Mouse (Mus musculus) kidney, postnatal 0 days (tissue): Measurements from ENCODE around the gene Lmtk3. TPM values are rescaled to one million over a fixed set of nuclear protein-coding genes. Genes with fewer than 3 reads are reported as not detected.

Experiments used
- ATAC-seq: fragments of 200-750 bp; cut with Nextera tagmentation; replicated peaks from 2 replicates; pipeline ENCODE4 v1.8.0; 2017; ENCODE audit warnings: low read depth, moderate number of reproducible peaks, moderate TSS enrichment, moderate library complexity; ENCODE audit not compliant: low FRiP score
- DNase-seq: peaks from one replicate; pipeline ENCODE4 v3.0.0-alpha.2; 2016; ENCODE audit warnings: low spot score
- H3K27ac ChIP-seq: fragments of 300-500 bp; sonication (generic); 2 replicates; pipeline ENCODE4 v1.5.1; 2014; ENCODE audit warnings: mild to moderate bottlenecking
- H3K27me3 ChIP-seq: fragments of 300-500 bp; sonication (generic); 2 replicates; pipeline ENCODE4 v1.6.1; 2014; ENCODE audit warnings: low read length, mixed read lengths; ENCODE audit not compliant: insufficient read depth
- H3K36me3 ChIP-seq: fragments of 300-500 bp; sonication (generic); 2 replicates; pipeline ENCODE4 v1.6.1; 2014; ENCODE audit warnings: low read length, mixed read lengths; ENCODE audit not compliant: insufficient read depth
- H3K4me1 ChIP-seq: fragments of 300-500 bp; sonication (generic); replicated peaks from 2 replicates; pipeline ENCODE4 v1.6.1; 2014; ENCODE audit warnings: antibody characterized with exemption, low read length, mixed read lengths; ENCODE audit not compliant: insufficient read depth
- H3K4me2 ChIP-seq: fragments of 300-500 bp; sonication (generic); 2 replicates; pipeline ENCODE4 v1.6.1; 2014; ENCODE audit warnings: mild to moderate bottlenecking, low read length, moderate library complexity, mixed read lengths
- H3K4me3 ChIP-seq: fragments of 300-500 bp; sonication (generic); replicated peaks from 2 replicates; pipeline ENCODE4 v1.5.1; 2014; ENCODE audit warnings: low read depth, low read length
- H3K9ac ChIP-seq: fragments of 300-500 bp; sonication (generic); 2 replicates; pipeline ENCODE4 v1.6.1; 2014; ENCODE audit warnings: low read depth, low read length
- H3K9me3 ChIP-seq: fragments of 300-500 bp; sonication (generic); replicated peaks from 2 replicates; pipeline ENCODE4 v1.6.1; 2016; ENCODE audit warnings: low read length, inconsistent platforms, mixed read lengths
- CTCF ChIP-seq: IDR thresholded peaks from 2 replicates; pipeline ENCODE4 v1.5.1; 2016; ENCODE audit warnings: antibody characterized with exemption, low read depth, mild to moderate bottlenecking, moderate library complexity
- WGBS: fragments of 180-500 bp; shearing (Covaris S2); extraction: QIAGEN DNeasy Blood & Tissue Kit; methylation state at CpG from one replicate; pipeline ENCODE4 v1.1.7; 2014; 5-methylcytosine and 5-hydroxymethylcytosine counted together
- polyA plus RNA-seq: library from polyadenylated mRNA; unstranded; fragments of >200 nt; fragmentation: Nextera tagmentation; extraction: Ambion mirVana; gene quantifications from 2 replicates; pipeline ENCODE4 v1.2.1, GENCODE M21; 2015

Lmtk3 gene
- polyA plus RNA-seq, 1 experiment from 2014 or later, result 0.91 TPM

GRCm38 (mm10) chr7:45744387-45744786 is 39.2 kb upstream of the Lmtk3 start:
- peak; percentile 83 for ATAC-seq
- WGBS, result 33% methylated on average over 2 of the region's 2 CpGs
- no peak overlapping the region for H3K4me3 ChIP-seq

DNA sequence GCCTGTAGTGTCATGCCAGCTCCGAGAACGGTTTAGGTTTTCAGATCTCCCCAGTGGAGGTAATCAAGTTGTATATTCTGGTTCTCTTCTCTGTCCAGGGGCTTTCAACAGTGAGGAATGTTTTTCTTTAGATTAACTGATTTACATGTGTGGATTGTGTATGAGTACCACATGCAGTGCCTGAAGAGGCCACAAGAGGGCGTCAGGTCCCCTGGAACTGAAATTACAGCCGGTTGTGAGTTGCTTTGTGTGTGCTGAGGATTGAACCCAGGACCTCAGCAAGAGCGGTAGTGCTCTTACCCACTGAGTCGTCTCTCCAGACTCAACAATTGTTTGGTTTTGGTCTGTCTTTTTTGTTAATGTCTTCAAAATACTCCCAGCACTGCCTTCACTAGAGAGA is 37.0 kb upstream of the Lmtk3 start:
- no peaks in the 10 kb centered on the region for H3K9me3 ChIP-seq
- no peak for ATAC-seq
- H3K4me3 ChIP-seq, result no peak overlapping the region
- H3K27me3 ChIP-seq, result no peaks in the 10 kb centered on the region
- DNase-seq, result no peak
- 0 out of 2 replicates have a peak, but pooled peaks cover 6% of the 10 kb centered on the region for H3K4me1 ChIP-seq
- 65% methylated on average over 6 of the region's 6 CpGs for WGBS
- no peak overlapping the region for H3K27ac ChIP-seq
- peak; percentile 60 for TF ChIP-seq CTCF
- no peaks in the 10 kb centered on the region for H3K36me3 ChIP-seq
- no peak overlapping the region for H3K9ac ChIP-seq
- H3K4me2 ChIP-seq, result no peak overlapping the region

More at GRCm38 (mm10) chr7:45744387-45744786, 39.2 kb upstream of the Lmtk3 start:
- H3K4me2 ChIP-seq, result no peak overlapping the region
- H3K27ac ChIP-seq, result no peak overlapping the region
- H3K4me1 ChIP-seq, result 0 out of 2 replicates have a peak, but pooled peaks cover 6% of the 10 kb centered on the region
- no peak for TF ChIP-seq CTCF
- no peaks in the 10 kb centered on the region for H3K9me3 ChIP-seq
- peak; percentile 94 for DNase-seq
- no peaks in the 10 kb centered on the region for H3K27me3 ChIP-seq
- no peaks in the 10 kb centered on the region for H3K36me3 ChIP-seq
- H3K9ac ChIP-seq, result no peak overlapping the region

DNA sequence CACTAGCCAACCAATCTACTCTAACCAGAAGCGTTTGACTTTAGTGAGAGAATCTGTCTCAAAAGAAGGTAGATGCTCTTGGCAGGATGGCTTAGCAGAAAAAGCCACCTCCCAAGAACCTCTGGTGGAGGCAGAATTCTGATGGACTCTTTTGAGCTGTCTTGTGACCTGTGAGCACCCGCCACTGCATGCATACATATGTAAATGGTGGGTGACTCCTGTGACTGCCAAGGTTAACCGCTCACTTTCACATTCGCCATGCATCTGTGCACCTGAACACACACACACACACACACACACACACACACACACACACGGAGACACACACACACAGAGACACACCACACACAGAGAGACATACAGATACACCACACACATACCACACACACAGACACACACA is 36.1 kb upstream of the Lmtk3 start:
- TF ChIP-seq CTCF, result no peak
- Histone ChIP-seq H3K27ac (no peak overlapping the region), H3K9me3 (no peaks in the 10 kb centered on the region), H3K4me2 (no peak overlapping the region), H3K4me1 (no peaks in the 10 kb centered on the region), H3K36me3 (no peaks in the 10 kb centered on the region), H3K9ac (no peak overlapping the region), H3K4me3 (no peak overlapping the region), H3K27me3 (no peaks in the 10 kb centered on the region)
- 83% methylated on average over 5 of the region's 5 CpGs for WGBS
- no peak for DNase-seq
- ATAC-seq, result no peak

DNA sequence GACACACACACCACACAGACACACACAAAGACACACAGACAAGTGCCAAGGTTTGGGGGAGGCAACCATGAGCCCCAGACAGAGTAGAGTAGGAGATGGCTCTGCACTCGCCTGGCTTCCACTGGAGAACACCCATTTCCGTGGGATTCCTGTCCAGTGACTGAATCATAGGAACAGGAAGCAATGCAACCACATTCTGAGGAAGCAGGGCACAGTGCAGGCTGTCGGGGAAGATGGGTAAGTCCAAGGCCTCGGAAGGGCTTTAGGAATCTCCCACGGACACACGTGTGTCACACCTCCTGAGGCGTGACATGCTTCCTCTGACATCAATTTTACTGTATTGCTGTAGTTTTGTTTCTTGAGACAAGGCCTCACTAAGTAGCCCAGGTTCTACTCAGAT is 35.4 kb upstream of the Lmtk3 start:
- no peaks in the 10 kb centered on the region for H3K4me1 ChIP-seq
- no peaks in the 10 kb centered on the region for H3K36me3 ChIP-seq
- H3K27ac ChIP-seq, result no peak overlapping the region
- no peak for TF ChIP-seq CTCF
- H3K9me3 ChIP-seq, result no peaks in the 10 kb centered on the region
- no peak overlapping the region for H3K4me2 ChIP-seq
- DNase-seq (no peak), ATAC-seq (no peak)
- H3K4me3 ChIP-seq, result no peak overlapping the region
- H3K9ac ChIP-seq, result no peak overlapping the region
- 59% methylated on average over 7 of the region's 7 CpGs for WGBS
- H3K27me3 ChIP-seq, result no peaks in the 10 kb centered on the region

DNA sequence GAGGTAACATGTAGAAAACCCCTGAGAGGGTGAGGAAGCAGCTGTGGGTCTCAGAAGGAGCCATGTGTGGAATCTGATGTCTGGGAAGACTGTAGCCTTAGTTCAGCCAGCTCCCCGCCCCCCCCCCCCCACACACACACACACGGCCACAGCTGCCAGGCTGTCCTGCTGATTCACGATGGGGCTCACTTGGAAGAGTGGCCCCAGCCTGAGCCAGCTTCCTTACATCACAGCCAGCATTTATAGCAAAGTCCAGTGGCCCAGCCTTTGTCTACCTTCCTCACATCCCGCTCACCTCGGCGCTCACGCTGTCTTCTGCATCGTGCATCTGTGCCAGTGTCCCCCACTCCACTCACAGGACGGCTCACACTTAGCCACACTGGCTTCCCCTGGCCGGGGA is 34.1 kb upstream of the Lmtk3 start:
- Histone ChIP-seq H3K36me3 (no peaks in the 10 kb centered on the region), H3K4me1 (no peaks in the 10 kb centered on the region), H3K27ac (0 out of 2 replicates have a peak overlapping the region, but pooled peaks have one; percentile 13), H3K9me3 (no peaks in the 10 kb centered on the region), H3K9ac (no peak overlapping the region), H3K4me2 (no peak overlapping the region), H3K4me3 (no peak overlapping the region), H3K27me3 (no peaks in the 10 kb centered on the region)
- no peak for TF ChIP-seq CTCF
- 29% methylated on average over 8 of the region's 10 CpGs for WGBS
- DNase-seq, result no peak
- no peak for ATAC-seq

- 52% methylated on average over 9 of the region's 9 CpGs for WGBS
- Histone ChIP-seq H3K4me2 (no peak overlapping the region), H3K36me3 (no peaks in the 10 kb centered on the region), H3K9me3 (no peaks in the 10 kb centered on the region), H3K27me3 (no peaks in the 10 kb centered on the region), H3K9ac (no peak overlapping the region), H3K4me1 (no peaks in the 10 kb centered on the region), H3K27ac (no peak overlapping the region), H3K4me3 (no peak overlapping the region)
- no peak for TF ChIP-seq CTCF
- DNase-seq (no peak), ATAC-seq (no peak)
Observed at GRCm38 (mm10) chr7:45750162-45750561, 33.4 kb upstream of the Lmtk3 start.

DNA sequence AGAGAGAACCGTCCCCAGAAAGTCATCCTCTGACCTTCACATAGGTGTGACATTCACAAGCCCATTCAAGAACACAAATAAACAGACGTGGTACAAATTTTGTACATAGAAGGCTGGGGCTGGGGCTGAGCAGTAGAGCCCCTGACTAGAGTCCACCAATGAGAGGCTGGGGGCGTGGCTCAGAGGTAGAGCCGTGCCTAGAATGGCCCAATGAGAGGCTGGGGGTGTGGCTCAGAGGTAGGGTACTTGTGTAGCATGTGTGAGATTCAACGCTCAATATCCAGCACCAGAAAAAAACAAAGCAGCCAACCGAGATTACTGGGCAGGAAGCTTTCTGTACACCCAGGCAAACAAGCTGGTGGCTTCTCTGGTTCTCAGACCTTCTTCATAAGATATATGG is 27.8 kb upstream of the Lmtk3 start:
- ATAC-seq, result no peak
- Histone ChIP-seq H3K9me3 (no peaks in the 10 kb centered on the region), H3K4me1 (peaks cover 5% of the 10 kb centered on the region; the same call in 1 of the 2 replicates), H3K36me3 (no peaks in the 10 kb centered on the region), H3K27me3 (no peaks in the 10 kb centered on the region), H3K27ac (no peak overlapping the region), H3K4me2 (no peak overlapping the region), H3K4me3 (no peak overlapping the region), H3K9ac (no peak overlapping the region)
- no peak for TF ChIP-seq CTCF
- 54% methylated on average over 6 of the region's 6 CpGs for WGBS
- DNase-seq, result no peak
